In genomic region chr4:139380207-139380748, GRCm38 (mm10) we compare ENCODE assay signal across 8 mouse cellular contexts. TPM values are rescaled to one million over a fixed set of nuclear protein-coding genes. Genes with fewer than 3 reads are reported as not detected.
A peak's percentile ranks its signal among the peaks of the same experiment; 100 is the strongest.
DNase-seq lines count a peak whose midpoint lies in the region; ATAC-seq and TF ChIP-seq lines count a peak whose summit lies in the region.

No protein-coding gene starts in this region.

- H3K36me3 ChIP-seq in C2C12 (ENCODE audit: control insufficient read depth, insufficient read depth) (peaks cover 43% of the 10 kb centered on the region), myocyte (ENCODE audit: control insufficient read depth, insufficient read depth) (peaks cover 3% of the 10 kb centered on the region)
- peaks cover 56% of the 10 kb centered on the region for H3K36me3 ChIP-seq in erythroblast, embryonic 14.5 days (ENCODE audit: control insufficient read depth)
- peaks cover 7% of the 10 kb centered on the region; the same call in 1 of the 2 replicates for H3K36me3 ChIP-seq in heart, embryonic 11.5 days (ENCODE audit: control insufficient read depth, insufficient read depth, low read length)
- peaks cover 17% of the 10 kb centered on the region; the same call in 1 of the 2 replicates for H3K36me3 ChIP-seq in kidney, embryonic 16.5 days (ENCODE audit: insufficient read depth, low read length)
- H3K36me3 ChIP-seq in liver, adult 2 months (ENCODE audit: control insufficient read depth, insufficient read depth, low read length), result peaks cover 10% of the 10 kb centered on the region; the same call in 1 of the 2 replicates
- H3K36me3 ChIP-seq in splenic B cell, adult 2 months (ENCODE audit: control insufficient read depth, insufficient read depth, low read length, poor library complexity, severe bottlenecking), result no peaks in the 10 kb centered on the region

- H3K79me3 ChIP-seq in C2C12 (ENCODE audit: low read depth), result peaks cover 46% of the 10 kb centered on the region

- peaks cover 48% of the 10 kb centered on the region for H3K4me1 ChIP-seq in erythroblast, embryonic 14.5 days (ENCODE audit: control insufficient read depth)
- H3K4me1 ChIP-seq in heart, embryonic 11.5 days (ENCODE audit: control insufficient read depth, insufficient read depth, low read length), result peaks cover 13% of the 10 kb centered on the region
- H3K4me1 ChIP-seq in kidney, embryonic 16.5 days (ENCODE audit: insufficient read depth, low read length), result peaks cover 21% of the 10 kb centered on the region
- H3K4me1 ChIP-seq in liver, adult 2 months (ENCODE audit: control insufficient read depth, insufficient read depth, low read length), result peaks cover 25% of the 10 kb centered on the region

- H3K4me2 ChIP-seq in heart, embryonic 11.5 days, result peak overlapping the region; percentile 89
- H3K4me2 ChIP-seq in kidney, embryonic 16.5 days (replicated peaks; ENCODE audit: low read depth, low read length), result peak overlapping the region; percentile 96
- H3K4me2 ChIP-seq in myocyte (ENCODE audit: low read depth), result peak overlapping the region; percentile 81

- H3K27me3 ChIP-seq in C2C12 (ENCODE audit: control insufficient read depth, insufficient read depth, insufficient read length), result no peaks in the 10 kb centered on the region
- H3K27me3 ChIP-seq in erythroblast, embryonic 14.5 days (ENCODE audit: control insufficient read depth), result no peaks in the 10 kb centered on the region
- no peaks in the 10 kb centered on the region for H3K27me3 ChIP-seq in heart, embryonic 11.5 days (ENCODE audit: control insufficient read depth, insufficient read depth, low read length)
- H3K27me3 ChIP-seq in kidney, embryonic 16.5 days (ENCODE audit: insufficient read depth, low read length), result no peaks in the 10 kb centered on the region
- no peaks in the 10 kb centered on the region for H3K27me3 ChIP-seq in liver, adult 2 months (ENCODE audit: control insufficient read depth, insufficient read depth, low read length)
- no peaks in the 10 kb centered on the region for H3K27me3 ChIP-seq in myocyte (ENCODE audit: control insufficient read depth, insufficient read depth, insufficient read length)
- H3K27me3 ChIP-seq in splenic B cell, adult 2 months (ENCODE audit: control insufficient read depth, insufficient read depth, low read length, poor library complexity, severe bottlenecking), result no peaks in the 10 kb centered on the region

- ATAC-seq in heart, embryonic 11.5 days (replicated peaks; ENCODE audit: insufficient number of reproducible peaks, low FRiP score, low TSS enrichment), result peak; percentile 93
- ATAC-seq in kidney, embryonic 16.5 days (ENCODE audit: low FRiP score, low TSS enrichment), result peak; percentile 98

- no peak for TF ChIP-seq CTCF in C2C12 (IDR thresholded peaks at IDR 0.05; ENCODE audit: control insufficient read depth, insufficient read depth, insufficient read length)
- TF ChIP-seq CTCF in brain, embryonic 14.5 days (IDR thresholded peaks at IDR 0.05; ENCODE audit: borderline replicate concordance, extremely low read depth, insufficient read depth, insufficient read length), result no peak
- no peak for TF ChIP-seq CTCF in liver, adult 2 months (IDR thresholded peaks at IDR 0.05; ENCODE audit: low read depth, low read length)

- peak; percentile 100 for DNase-seq in brain, embryonic 14.5 days (ENCODE audit: low read depth)
- DNase-seq in liver, adult 2 months (ENCODE audit: extremely low read depth, low read depth, low spot score), result peak; percentile 90
- peak; percentile 100 for DNase-seq in splenic B cell, adult 2 months (ENCODE audit: low read depth, low spot score)

- H3K9me3 ChIP-seq in erythroblast, embryonic 14.5 days (ENCODE audit: control insufficient read depth, low read length), result no peaks in the 10 kb centered on the region
- H3K9me3 ChIP-seq in heart, embryonic 11.5 days (replicated peaks; ENCODE audit: control insufficient read depth, low read length), result no peaks in the 10 kb centered on the region
- no peaks in the 10 kb centered on the region for H3K9me3 ChIP-seq in kidney, embryonic 16.5 days (ENCODE audit: low read length)

- peak overlapping the region; percentile 94 for H3K9ac ChIP-seq in heart, embryonic 11.5 days (ENCODE audit: low read depth, low read length)
- H3K9ac ChIP-seq in kidney, embryonic 16.5 days (replicated peaks; ENCODE audit: low read length), result peak overlapping the region; percentile 93
- peak overlapping the region; percentile 95 for H3K9ac ChIP-seq in liver, adult 2 months (ENCODE audit: low read depth, low read length)

- H3K4me3 ChIP-seq in C2C12 (ENCODE audit: insufficient read depth, poor library complexity, severe bottlenecking) (peak overlapping the region; percentile 89), myocyte (peak overlapping the region; percentile 79)
- H3K4me3 ChIP-seq in erythroblast, embryonic 14.5 days (replicated peaks), result peak overlapping the region; percentile 96
- H3K4me3 ChIP-seq in heart, embryonic 11.5 days (ENCODE audit: low read depth, low read length), result peak overlapping the region; percentile 96
- H3K4me3 ChIP-seq in kidney, embryonic 16.5 days (ENCODE audit: low read length), result peak overlapping the region; percentile 93
- peak overlapping the region; percentile 89 for H3K4me3 ChIP-seq in liver, adult 2 months (ENCODE audit: insufficient read depth, low read depth, low read length)

- peak overlapping the region; percentile 97 for H3ac ChIP-seq in C2C12 (ENCODE audit: control insufficient read depth, insufficient read length, low read depth)
- H3ac ChIP-seq in myocyte (ENCODE audit: control insufficient read depth, insufficient read length), result peak overlapping the region; percentile 80

- TF ChIP-seq POLR2A in brain, embryonic 14.5 days (IDR thresholded peaks at IDR 0.05; ENCODE audit: borderline replicate concordance, extremely low read depth, insufficient read depth, insufficient read length, poor library complexity, severe bottlenecking), result peak; percentile 74
- TF ChIP-seq POLR2A in liver, adult 2 months (IDR thresholded peaks at IDR 0.05; ENCODE audit: extremely low read depth, insufficient read depth, low read length), result peak; percentile 67; the same call in 1 of the 2 replicates
- peak; percentile 65 for TF ChIP-seq POLR2A in myocyte (IDR thresholded peaks at IDR 0.05; ENCODE audit: insufficient read length, low read depth)

- H3K27ac ChIP-seq in heart, embryonic 11.5 days (ENCODE audit: low read depth, low read length), result peak overlapping the region; percentile 91
- peak overlapping the region; percentile 94 for H3K27ac ChIP-seq in kidney, embryonic 16.5 days (ENCODE audit: low read length)
- peak overlapping the region; percentile 78 for H3K27ac ChIP-seq in liver, adult 2 months (replicated peaks; ENCODE audit: insufficient read depth, low read depth, low read length)

- peaks cover 72% of the 10 kb centered on the region for H3K79me2 ChIP-seq in C2C12 (ENCODE audit: control insufficient read depth, insufficient read depth)
- H3K79me2 ChIP-seq in liver, adult 2 months (ENCODE audit: control insufficient read depth, insufficient read depth, low read length), result peaks cover 29% of the 10 kb centered on the region
- H3K79me2 ChIP-seq in myocyte (ENCODE audit: control insufficient read depth, insufficient read depth), result peaks cover 52% of the 10 kb centered on the region

- WGBS in heart, embryonic 11.5 days (ENCODE audit: insufficient replicate concordance), result under 1% methylated on average over 54 of the region's 54 CpGs
- under 1% methylated on average over 54 of the region's 54 CpGs for WGBS in kidney, embryonic 16.5 days
- WGBS in liver, adult 2 months, result under 1% methylated on average over 54 of the region's 54 CpGs

TF ChIP-seq in C2C12, 6 proteins besides CTCF, POLR2A, EP300 and RAD21:
- TF ChIP-seq MAX (IDR thresholded peaks at IDR 0.05) (no peak), USF1 (IDR thresholded peaks at IDR 0.05; ENCODE audit: low read depth) (no peak), CEBPB (IDR thresholded peaks at IDR 0.05; ENCODE audit: low read depth) (peak; percentile 66)

TF ChIP-seq in myocyte, 11 proteins besides CTCF, POLR2A, EP300 and RAD21 (continues in another document):
- TF ChIP-seq SRF (IDR thresholded peaks at IDR 0.05; ENCODE audit: control insufficient read depth, insufficient read length, low read depth) (peak; percentile 91), E2F4 (IDR thresholded peaks at IDR 0.05; ENCODE audit: insufficient read depth) (peak; percentile 15), CEBPB (IDR thresholded peaks at IDR 0.05; ENCODE audit: insufficient read depth, poor library complexity, severe bottlenecking) (peak; percentile 48; the same call in 1 of the 2 replicates), TCF3 (IDR thresholded peaks at IDR 0.05; ENCODE audit: insufficient read length, low read depth) (no peak), TCF12 (IDR thresholded peaks at IDR 0.05; ENCODE audit: insufficient read depth, poor library complexity, severe bottlenecking) (no peak), POLR2AphosphoS2 (IDR thresholded peaks at IDR 0.05; ENCODE audit: insufficient read length, low read depth) (peak; percentile 75)

RNA-seq across cellular contexts. Expression of gene Ubr4, which starts 27.9 kb away (rescaled TPM):
- polyA plus RNA-seq in C2C12 (2012; fragmentation: generic; extraction: Trizol) (78.1 TPM), myocyte (2012; fragmentation: generic; extraction: Trizol) (130 TPM)
- 200 and 228 TPM in 2 replicates for polyA plus RNA-seq in brain, embryonic 14.5 days (2012; rRNA removed)
- polyA plus RNA-seq in erythroblast, embryonic 14.5 days (2012), result 14.8 and 24.3 TPM in 2 replicates
- 69.0 and 71.5 TPM in 2 replicates for polyA plus RNA-seq in heart, embryonic 11.5 days (2014; fragmentation: Nextera tagmentation; extraction: Ambion mirVana)
- 72.2 and 73.6 TPM in 2 replicates for polyA plus RNA-seq in kidney, embryonic 16.5 days (2015; fragmentation: Nextera tagmentation; extraction: Ambion mirVana)
- 56.7 and 94.2 TPM in 2 replicates for total RNA-seq in liver, adult 2 months (2014; rRNA removed)
- 109 and 149 TPM in 2 replicates for polyA plus RNA-seq in liver, adult 2 months (2012; rRNA removed)

RNA-seq across cellular contexts. Expression of gene Emc1, which starts 27.9 kb away (rescaled TPM):
- polyA plus RNA-seq in C2C12 (2012; fragmentation: generic; extraction: Trizol) (16.7 TPM), myocyte (2012; fragmentation: generic; extraction: Trizol) (26.1 TPM)
- polyA plus RNA-seq in brain, embryonic 14.5 days (2012; rRNA removed), result 48.1 and 56.0 TPM in 2 replicates
- polyA plus RNA-seq in erythroblast, embryonic 14.5 days (2012), result 0.37 and 0.43 TPM in 2 replicates
- 31.8 and 38.4 TPM in 2 replicates for polyA plus RNA-seq in heart, embryonic 11.5 days (2014; fragmentation: Nextera tagmentation; extraction: Ambion mirVana)
- polyA plus RNA-seq in kidney, embryonic 16.5 days (2015; fragmentation: Nextera tagmentation; extraction: Ambion mirVana), result 27.6 and 32.7 TPM in 2 replicates
- total RNA-seq in liver, adult 2 months (2014; rRNA removed), result 23.0 and 23.6 TPM in 2 replicates
- polyA plus RNA-seq in liver, adult 2 months (2012; rRNA removed), result 22.2 and 22.3 TPM in 2 replicates

RNA-seq across cellular contexts. Expression of gene Mrto4, which starts 27.9 kb away (rescaled TPM):
- polyA plus RNA-seq in C2C12 (2012; fragmentation: generic; extraction: Trizol) (192 TPM), myocyte (2012; fragmentation: generic; extraction: Trizol) (115 TPM)
- 56.6 and 62.0 TPM in 2 replicates for polyA plus RNA-seq in brain, embryonic 14.5 days (2012; rRNA removed)
- 6.4 and 7.7 TPM in 2 replicates for polyA plus RNA-seq in erythroblast, embryonic 14.5 days (2012)
- polyA plus RNA-seq in heart, embryonic 11.5 days (2014; fragmentation: Nextera tagmentation; extraction: Ambion mirVana), result 88.6 and 98.2 TPM in 2 replicates
- 122 and 123 TPM in 2 replicates for polyA plus RNA-seq in kidney, embryonic 16.5 days (2015; fragmentation: Nextera tagmentation; extraction: Ambion mirVana)
- total RNA-seq in liver, adult 2 months (2014; rRNA removed), result 26.0 and 27.9 TPM in 2 replicates
- 17.2 and 22.8 TPM in 2 replicates for polyA plus RNA-seq in liver, adult 2 months (2012; rRNA removed)

Comparison
In these comparisons a context has a peak if more than half of its experiments do, and no peak if none do; other contexts are left out.
1. Peak in every context shown above with its lines: DNase-seq, ATAC-seq, H3K4me3 ChIP-seq and H3K27ac ChIP-seq.
2. RNA of gene Emc1, which starts 27.9 kb away (polyA plus RNA-seq): 48.1 to 56.0 TPM in brain, embryonic 14.5 days, 31.8 to 38.4 TPM in heart, embryonic 11.5 days, 27.6 to 32.7 TPM in kidney, embryonic 16.5 days, 26.1 TPM in myocyte (single experiment), 22.2 to 22.3 TPM in liver, adult 2 months and 16.7 TPM in C2C12 (single experiment); 0.37 to 0.43 TPM in erythroblast, embryonic 14.5 days; every median in the first group is over 10 times any median in the second.